Mouse (Mus musculus) stomach, embryonic 15.5 days (tissue): ENCODE measurements around the gene Cntn3. TPM values are rescaled to one million over a fixed set of nuclear protein-coding genes. Genes with fewer than 3 reads are reported as not detected.

Experiments used
- ATAC-seq: fragments of 200-750 bp; cut with Nextera tagmentation; 2 replicates; pipeline ENCODE4 v1.8.0; 2017; ENCODE audit warnings: low read depth, moderate number of reproducible peaks, moderate TSS enrichment; ENCODE audit not compliant: insufficient read depth, low FRiP score
- H3K27ac ChIP-seq: fragments of 300-500 bp; sonication (generic); 2 replicates; pipeline ENCODE4 v1.5.1; 2015; ENCODE audit warnings: mild to moderate bottlenecking, inconsistent platforms
- H3K27me3 ChIP-seq: fragments of 300-500 bp; sonication (generic); replicated peaks from 2 replicates; pipeline ENCODE4 v1.6.1; 2015; ENCODE audit warnings: inconsistent platforms
- H3K36me3 ChIP-seq: fragments of 300-500 bp; sonication (generic); 2 replicates; pipeline ENCODE4 v1.6.1; 2015; ENCODE audit warnings: inconsistent platforms
- H3K4me1 ChIP-seq: fragments of 300-500 bp; sonication (generic); 2 replicates; pipeline ENCODE4 v1.6.1; 2015; ENCODE audit warnings: inconsistent platforms
- H3K4me2 ChIP-seq: fragments of 300-500 bp; sonication (generic); 2 replicates; pipeline ENCODE4 v1.6.1; 2015; ENCODE audit warnings: mild to moderate bottlenecking, inconsistent platforms
- H3K4me3 ChIP-seq: fragments of 300-500 bp; sonication (generic); replicated peaks from 2 replicates; pipeline ENCODE4 v1.5.1; 2015; ENCODE audit warnings: inconsistent platforms
- H3K9ac ChIP-seq: fragments of 300-500 bp; sonication (generic); 2 replicates; pipeline ENCODE4 v1.6.1; 2015; ENCODE audit warnings: inconsistent platforms
- H3K9me3 ChIP-seq: fragments of 300-500 bp; sonication (generic); 2 replicates; pipeline ENCODE4 v1.6.1; 2016; ENCODE audit warnings: inconsistent platforms
- WGBS: fragments of 180-500 bp; shearing (Covaris S2); methylation state at CpG from one replicate; pipeline ENCODE4 v1.1.7; 2015; 5-methylcytosine and 5-hydroxymethylcytosine counted together
- polyA plus RNA-seq: library from polyadenylated mRNA; unstranded; fragments of >200 nt; fragmentation: Nextera tagmentation; extraction: Ambion mirVana; gene quantifications from 2 replicates; pipeline ENCODE4 v1.2.1, GENCODE M21; 2015

Cntn3 gene
- polyA plus RNA-seq, 1 experiment from 2014 or later = 2.3 TPM

- Histone ChIP-seq H3K9me3 (no peaks in the 10 kb centered on the region), H3K27me3 (no peaks in the 10 kb centered on the region), H3K27ac (no peak overlapping the region), H3K4me3 (no peak overlapping the region), H3K4me1 (no peaks in the 10 kb centered on the region), H3K36me3 (no peaks in the 10 kb centered on the region), H3K9ac (no peak overlapping the region), H3K4me2 (no peak overlapping the region)
- 42% methylated on average over 6 of the region's 6 CpGs for WGBS
- no peak for ATAC-seq
Observed at GRCm38 (mm10) chr6:102170913-102171312, 402.0 kb downstream of the Cntn3 start.

GRCm38 (mm10) chr6:102161186-102161585 is 411.7 kb downstream of the Cntn3 start:
- Histone ChIP-seq H3K27ac (no peak overlapping the region), H3K27me3 (no peaks in the 10 kb centered on the region), H3K36me3 (no peaks in the 10 kb centered on the region), H3K9ac (no peak overlapping the region), H3K4me2 (no peak overlapping the region), H3K4me1 (no peaks in the 10 kb centered on the region), H3K9me3 (no peaks in the 10 kb centered on the region), H3K4me3 (no peak overlapping the region)
- WGBS = 91% methylated on average over 3 of the region's 3 CpGs
- ATAC-seq = no peak

GRCm38 (mm10) chr6:102121676-102122075 is 451.2 kb downstream of the Cntn3 start:
- H3K9ac ChIP-seq = no peak overlapping the region
- WGBS = 91% methylated on average over 4 of the region's 4 CpGs
- H3K27me3 ChIP-seq = no peaks in the 10 kb centered on the region
- H3K4me2 ChIP-seq = no peak overlapping the region
- no peak overlapping the region for H3K27ac ChIP-seq
- H3K4me1 ChIP-seq = no peaks in the 10 kb centered on the region
- no peaks in the 10 kb centered on the region for H3K36me3 ChIP-seq
- ATAC-seq = no peak
- H3K9me3 ChIP-seq = no peaks in the 10 kb centered on the region
- no peak overlapping the region for H3K4me3 ChIP-seq

GRCm38 (mm10) chr6:102120003-102120402 is 452.9 kb downstream of the Cntn3 start:
- Histone ChIP-seq H3K9ac (no peak overlapping the region), H3K27ac (no peak overlapping the region), H3K27me3 (no peaks in the 10 kb centered on the region), H3K4me3 (no peak overlapping the region), H3K9me3 (no peaks in the 10 kb centered on the region), H3K36me3 (no peaks in the 10 kb centered on the region), H3K4me2 (no peak overlapping the region), H3K4me1 (no peaks in the 10 kb centered on the region)
- no peak for ATAC-seq
- WGBS = 32% methylated on average over 2 of the region's 2 CpGs

GRCm38 (mm10) chr6:102113629-102114028 is 459.3 kb downstream of the Cntn3 start:
- no peaks in the 10 kb centered on the region for H3K4me1 ChIP-seq
- H3K27ac ChIP-seq = no peak overlapping the region
- 57% methylated on average over 2 of the region's 2 CpGs for WGBS
- no peak overlapping the region for H3K4me2 ChIP-seq
- H3K36me3 ChIP-seq = no peaks in the 10 kb centered on the region
- H3K9me3 ChIP-seq = no peaks in the 10 kb centered on the region
- no peak for ATAC-seq
- H3K27me3 ChIP-seq = no peaks in the 10 kb centered on the region
- H3K4me3 ChIP-seq = no peak overlapping the region
- no peak overlapping the region for H3K9ac ChIP-seq
